Mouse (Mus musculus): ENCODE measurements around the gene Vasp.
A peak's percentile ranks its signal among the peaks of the same experiment; 100 is the strongest.
"Not testable (repeated sequence)": the region's sequence is repeated elsewhere in the genome, so short reads cannot be mapped to it uniquely, and the experiment has no call there.

- TF ChIP-seq CTCF (IDR thresholded peaks at IDR 0.05; ENCODE audit: low read depth, low read length), result peak; percentile 57
- TF ChIP-seq POLR2A (IDR thresholded peaks at IDR 0.05; ENCODE audit: borderline replicate concordance, low read depth, low read length), result not testable (repeated sequence)
Measured at GRCm38 (mm10) chr7:19281680-19282304, 10.2 kb upstream of the Vasp start.

Data from bone marrow macrophage, adult 2 months (primary cell).